Mouse (Mus musculus) intestine, postnatal 0 days (tissue): ENCODE results near the gene Nfkbil1. TPM values are rescaled to one million over a fixed set of nuclear protein-coding genes. Genes with fewer than 3 reads are reported as not detected.

Experiments used
- ATAC-seq: fragments of 200-750 bp; cut with Nextera tagmentation; 2 replicates; pipeline ENCODE4 v1.8.0; 2017; ENCODE audit warnings: mild to moderate bottlenecking, moderate TSS enrichment, moderate library complexity
- H3K27ac ChIP-seq: fragments of 300-500 bp; sonication (generic); 2 replicates; pipeline ENCODE4 v1.5.1; 2014; ENCODE audit warnings: mild to moderate bottlenecking, low read depth, low read length, moderate library complexity
- H3K27me3 ChIP-seq: fragments of 300-500 bp; sonication (generic); replicated peaks from 2 replicates; pipeline ENCODE4 v1.6.1; 2014; ENCODE audit warnings: low read length, mixed read lengths; ENCODE audit not compliant: control insufficient read depth, insufficient read depth
- H3K36me3 ChIP-seq: fragments of 300-500 bp; sonication (generic); 2 replicates; pipeline ENCODE4 v1.6.1; 2014; ENCODE audit warnings: mild to moderate bottlenecking, moderate library complexity; ENCODE audit not compliant: control insufficient read depth, insufficient read depth
- H3K4me1 ChIP-seq: fragments of 300-500 bp; sonication (generic); replicated peaks from 2 replicates; pipeline ENCODE4 v1.6.1; 2014; ENCODE audit warnings: antibody characterized with exemption, low read length, mixed read lengths; ENCODE audit not compliant: control insufficient read depth, insufficient read depth
- H3K4me2 ChIP-seq: fragments of 300-500 bp; sonication (generic); replicated peaks from 2 replicates; pipeline ENCODE4 v1.6.1; 2014; ENCODE audit warnings: low read depth, mild to moderate bottlenecking, moderate library complexity
- H3K4me3 ChIP-seq: fragments of 300-500 bp; sonication (generic); 2 replicates; pipeline ENCODE4 v1.5.1; 2014; ENCODE audit warnings: low read depth, low read length
- H3K9ac ChIP-seq: fragments of 300-500 bp; sonication (generic); 2 replicates; pipeline ENCODE4 v1.6.1; 2014; ENCODE audit warnings: mild to moderate bottlenecking, low read depth, low read length
- H3K9me3 ChIP-seq: fragments of 300-500 bp; sonication (generic); 2 replicates; pipeline ENCODE4 v1.6.1; 2016; ENCODE audit warnings: mixed run types; ENCODE audit not compliant: control insufficient read depth
- CTCF ChIP-seq: sonication (generic); IDR thresholded peaks from 2 replicates; pipeline ENCODE4 v1.5.1; 2016; ENCODE audit warnings: low read depth, mild to moderate bottlenecking, control low read depth, antibody characterized with exemption, moderate library complexity
- WGBS: fragments of 180-500 bp; shearing (Covaris S2); extraction: QIAGEN DNeasy Blood & Tissue Kit; methylation state at CpG from one replicate; pipeline ENCODE4 v1.1.7; 2014; 5-methylcytosine and 5-hydroxymethylcytosine counted together
- polyA plus RNA-seq: library from polyadenylated mRNA; unstranded; fragments of >200 nt; fragmentation: Nextera tagmentation; extraction: Ambion mirVana; gene quantifications from 2 replicates; pipeline ENCODE4 v1.2.1, GENCODE M21; 2015

The Nfkbil1 gene
- polyA plus RNA-seq, 1 experiment from 2014 or later = 8.1 TPM

DNA sequence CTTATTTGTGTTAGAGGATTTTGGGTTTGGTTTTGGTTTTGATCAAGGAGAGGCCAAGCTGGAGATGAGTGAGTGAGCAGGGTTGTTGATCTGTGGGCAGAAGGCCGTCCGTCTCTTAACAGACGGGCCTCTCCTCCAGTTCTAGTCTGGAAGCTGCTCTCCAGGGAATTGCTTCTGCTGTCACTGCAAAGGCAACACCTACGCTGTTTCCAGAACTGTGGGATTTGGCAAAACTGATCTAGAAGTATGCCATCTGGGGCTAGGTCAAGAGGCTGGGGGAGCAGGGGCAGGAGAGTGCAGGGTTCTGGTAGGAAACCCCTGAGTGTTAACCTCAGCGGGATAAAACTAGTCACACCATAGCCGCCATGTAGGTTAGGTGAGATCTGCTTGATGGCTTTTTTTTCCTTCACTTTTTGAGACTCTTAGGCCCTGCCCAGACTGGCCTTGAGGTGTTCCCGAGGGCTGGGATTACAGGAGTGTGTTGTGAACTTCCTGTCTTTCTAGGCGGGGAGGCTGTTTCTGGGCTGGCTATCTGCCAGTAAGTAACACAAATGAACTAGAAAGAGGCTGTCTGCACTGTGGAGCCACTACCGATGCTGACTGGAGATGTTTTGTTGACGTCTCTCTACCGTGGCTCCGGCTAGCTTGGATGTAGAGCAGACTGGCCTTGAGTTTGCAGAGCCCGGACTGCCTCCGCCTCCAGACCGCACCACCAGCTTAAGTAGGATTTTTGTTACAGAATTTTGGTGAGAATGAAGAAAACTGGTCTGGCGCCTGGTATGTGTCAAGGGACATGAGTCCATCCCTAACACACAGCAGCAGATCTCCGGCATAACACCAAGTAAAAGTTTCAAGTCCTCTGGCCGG, 2.2 kb downstream of the Nfkbil1 start, which contains the start of gene Atp6v1g2:
Gene Atp6v1g2 (plus strand): TSS at position 547 of the 867 bp plus-strand sequence.
- Histone ChIP-seq H3K36me3 (peaks cover 48% of the 10 kb centered on the region), H3K4me2 (peak within 1 kb of the TSS; percentile 84), H3K9me3 (no peaks in the 10 kb centered on the region), H3K4me3 (peak within 1 kb of the TSS; percentile 61), H3K27me3 (no peaks in the 10 kb centered on the region), H3K9ac (peak within 1 kb of the TSS; percentile 72), H3K4me1 (no peaks in the 10 kb centered on the region; the same call in 1 of the 2 replicates), H3K27ac (peak within 1 kb of the TSS; percentile 91)
- 43% methylated on average over 18 of the region's 18 CpGs for WGBS
- ATAC-seq = no peak
- no peak for TF ChIP-seq CTCF

DNA sequence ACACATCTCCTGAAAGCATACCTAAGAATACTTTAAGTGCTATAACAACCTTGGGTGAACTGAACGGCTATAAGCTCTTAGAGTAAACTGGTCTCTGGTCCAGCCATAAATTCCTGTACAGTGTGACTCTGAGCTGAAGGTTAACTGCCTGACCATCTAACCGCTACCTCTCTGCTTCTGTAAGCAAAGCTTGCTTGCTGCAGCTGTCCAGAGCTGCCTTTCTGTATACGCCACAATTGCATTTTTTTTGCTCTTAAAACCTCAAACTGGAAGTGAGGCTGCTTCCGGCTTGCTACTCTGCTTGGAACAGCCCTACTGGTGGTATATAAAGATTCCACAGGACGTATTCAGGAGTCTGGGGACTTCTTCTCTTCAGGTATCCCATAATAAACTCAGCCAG, 2.9 kb downstream of the Nfkbil1 start:
- WGBS = 60% methylated on average over 5 of the region's 5 CpGs
- no peaks in the 10 kb centered on the region for H3K9me3 ChIP-seq
- no peak overlapping the region for H3K9ac ChIP-seq
- H3K27ac ChIP-seq = 0 out of 2 replicates have a peak overlapping the region, but pooled peaks have one; percentile 15
- no peaks in the 10 kb centered on the region; the same call in 1 of the 2 replicates for H3K4me1 ChIP-seq
- H3K36me3 ChIP-seq = peaks cover 49% of the 10 kb centered on the region
- TF ChIP-seq CTCF = no peak
- H3K4me3 ChIP-seq = no peak overlapping the region
- H3K4me2 ChIP-seq = peak overlapping the region; percentile 17; the same call in 1 of the 2 replicates
- no peak for ATAC-seq
- no peaks in the 10 kb centered on the region for H3K27me3 ChIP-seq

DNA sequence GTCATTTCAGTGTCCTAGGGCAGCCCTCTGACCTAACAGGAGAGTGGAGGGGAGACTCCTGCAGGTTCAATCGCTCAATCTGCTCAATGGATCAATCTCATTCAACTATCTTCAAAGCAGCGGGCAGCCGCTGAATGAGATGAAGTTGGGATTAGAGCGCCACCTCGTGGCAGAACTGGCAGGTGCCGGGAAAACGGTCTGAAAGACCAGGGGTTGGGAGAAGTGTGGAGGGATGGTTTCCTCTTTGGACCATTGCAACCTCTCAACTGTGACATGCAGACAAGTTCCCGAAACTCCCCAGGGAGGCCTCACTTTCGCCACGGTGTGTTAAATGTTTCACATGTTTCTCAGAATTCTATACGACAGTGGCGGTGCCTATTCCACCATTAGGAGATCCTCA, 3.5 kb downstream of the Nfkbil1 start:
- Histone ChIP-seq H3K27ac (0 out of 2 replicates have a peak overlapping the region, but pooled peaks have one; percentile 15), H3K36me3 (peaks cover 51% of the 10 kb centered on the region), H3K4me2 (peak overlapping the region; percentile 17; the same call in 1 of the 2 replicates), H3K4me1 (no peaks in the 10 kb centered on the region; the same call in 1 of the 2 replicates), H3K4me3 (no peak overlapping the region), H3K27me3 (no peaks in the 10 kb centered on the region), H3K9me3 (no peaks in the 10 kb centered on the region), H3K9ac (no peak overlapping the region)
- ATAC-seq = no peak
- peak; percentile 94 for TF ChIP-seq CTCF
- WGBS = 14% methylated on average over 12 of the region's 12 CpGs

DNA sequence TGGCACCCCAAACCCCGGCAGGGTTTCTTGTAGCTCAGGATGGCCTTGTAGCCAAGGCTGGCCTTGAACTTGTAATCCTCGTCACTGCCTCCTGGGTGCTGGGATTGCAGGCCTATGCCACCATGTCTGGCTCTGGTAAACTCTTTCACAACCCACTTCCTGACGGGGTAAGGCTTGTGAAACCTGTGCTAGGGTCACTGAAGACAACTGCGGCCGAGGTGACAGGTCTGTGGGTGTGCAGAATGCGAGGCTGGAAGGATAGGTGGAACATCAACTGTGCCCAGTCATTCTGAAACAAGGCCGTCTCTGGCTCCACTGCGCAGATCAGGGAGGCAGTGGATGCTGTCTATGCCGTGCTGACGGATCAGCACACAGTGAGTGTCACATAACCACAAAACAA, 4.6 kb downstream of the Nfkbil1 start:
- 94% methylated on average over 10 of the region's 10 CpGs for WGBS
- Histone ChIP-seq H3K9me3 (no peaks in the 10 kb centered on the region), H3K27me3 (no peaks in the 10 kb centered on the region), H3K9ac (no peak overlapping the region), H3K4me3 (no peak overlapping the region), H3K27ac (no peak overlapping the region), H3K4me1 (no peaks in the 10 kb centered on the region; the same call in 1 of the 2 replicates), H3K4me2 (no peak overlapping the region), H3K36me3 (peaks cover 51% of the 10 kb centered on the region)
- TF ChIP-seq CTCF = no peak
- ATAC-seq = no peak

DNA sequence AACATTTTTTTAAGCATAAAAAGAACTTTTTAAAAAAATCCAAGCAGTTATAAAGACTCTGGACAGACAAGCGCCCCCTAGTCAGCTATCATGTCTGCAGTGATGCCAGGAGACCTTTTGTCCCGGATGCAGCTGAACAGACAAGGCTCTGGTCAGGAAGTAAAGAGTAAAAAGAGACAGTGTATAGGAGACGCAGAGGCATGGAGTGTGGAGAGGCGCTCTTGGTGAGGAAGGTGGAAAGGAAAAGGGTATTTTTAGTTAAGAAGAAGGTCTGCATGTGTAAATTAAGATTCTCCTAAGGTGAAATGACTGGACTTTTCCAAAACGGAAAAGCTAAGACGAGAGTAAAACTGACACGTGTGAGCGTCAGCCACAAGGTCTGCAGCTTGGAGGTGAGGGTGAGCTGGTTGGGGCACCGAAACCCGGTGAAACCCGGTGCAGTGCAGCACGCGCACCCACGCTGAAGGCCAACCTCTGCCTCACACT, 9.0 kb downstream of the Nfkbil1 start:
- no peaks in the 10 kb centered on the region for H3K4me1 ChIP-seq
- no peaks in the 10 kb centered on the region for H3K9me3 ChIP-seq
- TF ChIP-seq CTCF = 0 out of 2 replicates have a peak, but pooled peaks have one; percentile 8
- ATAC-seq = no peak
- H3K36me3 ChIP-seq = peaks cover 60% of the 10 kb centered on the region
- H3K9ac ChIP-seq = no peak overlapping the region
- no peaks in the 10 kb centered on the region for H3K27me3 ChIP-seq
- H3K4me2 ChIP-seq = no peak overlapping the region
- 80% methylated on average over 14 of the region's 14 CpGs for WGBS
- no peak overlapping the region for H3K4me3 ChIP-seq
- no peak overlapping the region for H3K27ac ChIP-seq

DNA sequence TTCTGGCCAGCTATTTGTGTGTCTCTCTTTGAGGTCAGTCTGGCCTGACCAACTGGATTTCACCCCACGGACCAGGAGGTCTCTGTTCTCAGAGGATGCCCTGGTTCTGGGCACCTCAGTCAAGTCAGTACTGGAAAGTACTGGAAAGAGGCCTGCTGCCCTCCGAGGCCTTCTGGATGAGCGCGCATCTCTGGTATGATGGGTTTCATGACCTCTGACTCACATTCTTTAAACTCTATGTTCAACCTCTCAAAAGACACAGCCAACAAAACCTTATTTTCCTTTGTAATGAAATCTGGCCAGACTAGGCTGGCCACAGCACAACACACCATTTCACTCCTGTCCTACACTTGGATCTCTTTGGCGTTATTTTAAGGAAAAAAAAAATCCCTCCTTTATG, 10.1 kb downstream of the Nfkbil1 start:
- H3K4me1 ChIP-seq = no peaks in the 10 kb centered on the region
- H3K4me3 ChIP-seq = no peak overlapping the region
- H3K36me3 ChIP-seq = peaks cover 61% of the 10 kb centered on the region
- no peak overlapping the region for H3K4me2 ChIP-seq
- no peak overlapping the region for H3K27ac ChIP-seq
- ATAC-seq = no peak
- no peak overlapping the region for H3K9ac ChIP-seq
- 93% methylated on average over 5 of the region's 5 CpGs for WGBS
- no peaks in the 10 kb centered on the region for H3K9me3 ChIP-seq
- no peak for TF ChIP-seq CTCF
- no peaks in the 10 kb centered on the region for H3K27me3 ChIP-seq
